Mouse (Mus musculus): ENCODE results near the gene Slc35g2. TPM values are rescaled to one million over a fixed set of nuclear protein-coding genes. Genes with fewer than 3 reads are reported as not detected.
A peak's percentile ranks its signal among the peaks of the same experiment; 100 is the strongest.

The Slc35g2 gene
- polyA plus RNA-seq (2015; fragmentation: Nextera tagmentation; extraction: Ambion mirVana) = 9.6 and 11.2 TPM in 2 replicates

DNA sequence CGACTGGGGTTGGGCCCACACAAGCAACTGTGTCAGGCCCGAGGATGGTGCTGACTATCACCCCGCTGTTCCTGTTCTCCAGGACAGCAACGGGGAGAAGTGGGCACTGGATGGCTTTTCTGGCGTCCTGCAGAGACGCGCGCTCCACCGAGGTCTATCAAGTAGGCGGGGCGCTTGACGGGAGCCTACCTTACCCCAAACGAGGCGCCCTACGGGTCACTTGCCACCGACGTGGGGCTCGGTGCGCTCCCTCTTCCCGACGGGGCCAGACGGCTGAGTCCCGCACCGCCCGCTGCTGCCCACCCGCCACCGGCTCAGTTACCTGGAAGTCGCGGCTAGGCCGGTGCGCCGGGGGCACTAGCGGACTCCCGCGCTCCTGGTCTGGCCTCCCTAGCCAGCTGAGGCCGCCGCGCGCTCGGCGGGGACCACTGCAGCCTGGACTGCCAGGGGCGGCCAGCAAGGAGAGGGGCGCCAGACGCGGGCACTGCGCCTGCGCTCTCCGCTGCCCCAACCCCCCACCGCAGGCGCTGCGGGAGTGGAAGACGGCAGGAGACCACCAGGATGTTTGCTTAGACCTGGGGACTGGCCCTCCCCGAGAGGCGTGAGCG lies at the start of gene Slc35g2:
Gene Slc35g2 (minus strand): TSS at position 465 of the 608 bp plus-strand sequence.
- H3K27ac ChIP-seq (ENCODE audit: low read length) = peak within 1 kb of the TSS; percentile 63; the same call in 1 of the 2 replicates
- H3K27me3 ChIP-seq (ENCODE audit: control insufficient read depth, insufficient read depth, low read length) = no peaks in the 10 kb centered on the region
- WGBS = under 1% methylated on average over 55 of the region's 55 CpGs
- no peaks in the 10 kb centered on the region for H3K9me3 ChIP-seq (replicated peaks; ENCODE audit: control insufficient read depth, low read length)
- peak; percentile 67 for ATAC-seq (replicated peaks; ENCODE audit: extremely low read depth, insufficient read depth, low FRiP score)
- H3K36me3 ChIP-seq (ENCODE audit: control insufficient read depth, insufficient read depth) = no peaks in the 10 kb centered on the region
- peak within 1 kb of the TSS; percentile 76 for H3K9ac ChIP-seq (ENCODE audit: low read length)
- H3K4me3 ChIP-seq (ENCODE audit: low read length) = peak within 1 kb of the TSS; percentile 85
- H3K4me1 ChIP-seq (ENCODE audit: control insufficient read depth, insufficient read depth, low read length) = peaks cover 5% of the 10 kb centered on the region
- peak within 1 kb of the TSS; percentile 93 for H3K4me2 ChIP-seq (ENCODE audit: low read depth, low read length)

DNA sequence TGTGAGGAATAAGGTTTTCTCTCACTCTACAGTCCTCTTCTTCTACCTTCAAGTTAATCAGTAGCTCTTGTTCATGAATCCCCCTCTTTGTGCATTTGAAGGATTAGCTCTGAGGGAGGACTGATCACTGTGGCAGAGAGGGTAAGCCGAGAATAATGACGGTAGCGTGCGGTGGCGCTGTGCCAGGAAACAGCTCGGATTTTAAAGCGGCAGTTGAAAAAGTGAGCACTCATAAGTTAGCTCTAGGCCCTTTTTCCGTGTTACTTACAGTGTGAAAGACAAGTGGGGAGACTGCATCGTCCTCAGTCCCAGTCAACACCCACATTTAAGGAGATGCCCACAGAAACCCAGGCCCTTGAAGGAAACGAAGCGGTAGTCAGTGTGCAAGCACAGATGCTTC lies 46.1 kb upstream of the Slc35g2 start:
- H3K27me3 ChIP-seq (ENCODE audit: control insufficient read depth, insufficient read depth, low read length) = no peaks in the 10 kb centered on the region
- ATAC-seq (replicated peaks; ENCODE audit: extremely low read depth, insufficient read depth, low FRiP score) = no peak
- peak overlapping the region; percentile 20; the same call in 1 of the 2 replicates for H3K4me2 ChIP-seq (ENCODE audit: low read depth, low read length)
- peak overlapping the region; percentile 36; the same call in 1 of the 2 replicates for H3K9ac ChIP-seq (ENCODE audit: low read length)
- WGBS = 34% methylated on average over 11 of the region's 11 CpGs
- H3K36me3 ChIP-seq (ENCODE audit: control insufficient read depth, insufficient read depth) = no peaks in the 10 kb centered on the region
- H3K9me3 ChIP-seq (replicated peaks; ENCODE audit: control insufficient read depth, low read length) = no peaks in the 10 kb centered on the region
- peak overlapping the region; percentile 5; the same call in 1 of the 2 replicates for H3K4me3 ChIP-seq (ENCODE audit: low read length)
- H3K4me1 ChIP-seq (ENCODE audit: control insufficient read depth, insufficient read depth, low read length) = no peaks in the 10 kb centered on the region
- H3K27ac ChIP-seq (ENCODE audit: low read length) = no peak overlapping the region

DNA sequence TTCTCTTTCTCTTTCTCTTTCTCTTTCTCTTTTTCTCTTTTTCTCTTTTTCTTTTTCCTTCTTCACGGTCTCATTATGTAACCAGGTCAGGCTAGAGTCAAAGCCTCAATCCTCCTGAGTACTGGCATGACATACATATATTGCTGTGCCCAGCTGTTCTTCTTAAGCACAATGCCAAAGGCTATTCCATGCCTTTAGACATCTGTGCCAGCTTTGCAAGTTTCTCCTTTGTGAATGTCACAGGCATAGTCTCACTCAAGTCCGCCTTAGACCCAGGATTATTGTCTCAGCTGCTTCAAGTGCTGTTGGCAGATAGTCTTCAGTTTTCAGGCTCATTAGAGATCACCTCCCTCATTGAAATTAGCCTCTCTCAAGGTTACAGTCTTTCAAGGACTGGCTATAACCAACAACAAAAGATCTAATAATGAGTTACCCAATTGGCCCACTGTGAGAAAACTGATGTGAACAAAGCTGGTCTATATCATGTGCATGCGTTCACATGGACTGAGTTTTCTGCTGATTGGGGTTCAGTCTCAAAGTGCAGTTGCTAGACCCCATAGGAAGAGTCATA lies 42.7 kb upstream of the Slc35g2 start:
- no peak for ATAC-seq (replicated peaks; ENCODE audit: extremely low read depth, insufficient read depth, low FRiP score)
- Histone ChIP-seq H3K27ac (ENCODE audit: low read length) (no peak overlapping the region), H3K36me3 (ENCODE audit: control insufficient read depth, insufficient read depth) (no peaks in the 10 kb centered on the region), H3K4me1 (ENCODE audit: control insufficient read depth, insufficient read depth, low read length) (no peaks in the 10 kb centered on the region), H3K9me3 (replicated peaks; ENCODE audit: control insufficient read depth, low read length) (no peaks in the 10 kb centered on the region), H3K9ac (ENCODE audit: low read length) (no peak overlapping the region), H3K4me2 (ENCODE audit: low read depth, low read length) (no peak overlapping the region), H3K4me3 (ENCODE audit: low read length) (no peak overlapping the region), H3K27me3 (ENCODE audit: control insufficient read depth, insufficient read depth, low read length) (no peaks in the 10 kb centered on the region)
- WGBS = 90% methylated on average over 3 of the region's 3 CpGs

DNA sequence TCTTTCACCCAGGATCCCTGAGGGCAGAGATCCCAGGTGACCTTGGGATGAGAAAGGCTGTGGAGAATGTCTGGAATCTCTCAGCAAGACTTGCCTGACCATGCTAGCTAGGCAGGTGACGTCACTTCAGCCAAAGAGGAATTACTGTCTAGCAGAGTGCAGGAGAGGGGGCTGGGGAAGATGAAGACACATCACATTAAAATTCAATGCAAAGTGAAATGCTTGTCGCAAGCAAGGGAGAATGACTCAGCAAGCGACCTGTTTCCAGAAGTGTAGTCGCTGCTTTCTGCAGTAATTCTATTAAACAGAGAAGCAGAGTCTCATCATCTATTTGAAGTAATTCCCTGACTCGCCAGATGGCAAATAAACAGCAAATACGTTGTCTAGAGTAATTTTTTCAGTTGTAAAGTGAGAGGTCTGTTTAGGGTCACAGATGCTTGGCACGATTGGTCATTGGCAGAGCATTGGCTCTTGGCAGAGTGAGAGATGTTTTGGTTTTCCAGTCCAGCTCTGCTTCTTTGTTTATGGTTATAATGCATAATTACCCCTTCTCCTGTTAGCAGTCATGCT lies 35.2 kb upstream of the Slc35g2 start:
- H3K4me3 ChIP-seq (ENCODE audit: low read length) = no peak overlapping the region
- no peak overlapping the region for H3K27ac ChIP-seq (ENCODE audit: low read length)
- no peak; the same call in 1 of the 2 replicates for ATAC-seq (replicated peaks; ENCODE audit: extremely low read depth, insufficient read depth, low FRiP score)
- H3K9ac ChIP-seq (ENCODE audit: low read length) = no peak overlapping the region
- H3K27me3 ChIP-seq (ENCODE audit: control insufficient read depth, insufficient read depth, low read length) = no peaks in the 10 kb centered on the region
- 40% methylated on average over 7 of the region's 7 CpGs for WGBS
- H3K9me3 ChIP-seq (replicated peaks; ENCODE audit: control insufficient read depth, low read length) = no peaks in the 10 kb centered on the region; the same call in 1 of the 2 replicates
- peaks cover 3% of the 10 kb centered on the region for H3K4me1 ChIP-seq (ENCODE audit: control insufficient read depth, insufficient read depth, low read length)
- H3K36me3 ChIP-seq (ENCODE audit: control insufficient read depth, insufficient read depth) = no peaks in the 10 kb centered on the region
- H3K4me2 ChIP-seq (ENCODE audit: low read depth, low read length) = no peak overlapping the region

DNA sequence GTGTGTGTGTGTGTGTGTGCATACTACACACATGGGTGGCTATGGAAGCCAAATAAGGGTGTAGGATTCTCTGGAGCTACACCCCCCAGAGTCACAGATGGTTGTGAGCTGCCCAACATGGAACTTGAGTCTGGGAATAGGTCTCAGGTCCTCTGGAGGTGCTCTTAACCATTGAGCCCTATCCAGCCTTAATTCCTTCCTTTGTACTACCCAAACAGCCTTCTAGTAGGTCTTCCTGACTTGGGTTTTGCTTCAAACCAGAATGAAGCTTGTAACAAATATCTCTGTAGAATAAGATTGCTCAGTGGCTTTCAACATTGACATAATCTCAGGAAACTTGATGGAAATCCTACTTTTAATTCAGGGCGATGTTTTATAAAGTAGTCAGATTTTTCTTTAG lies 34.6 kb upstream of the Slc35g2 start:
- WGBS = 87% methylated on average over 1 of the region's 1 CpGs
- no peak for ATAC-seq (replicated peaks; ENCODE audit: extremely low read depth, insufficient read depth, low FRiP score)

DNA sequence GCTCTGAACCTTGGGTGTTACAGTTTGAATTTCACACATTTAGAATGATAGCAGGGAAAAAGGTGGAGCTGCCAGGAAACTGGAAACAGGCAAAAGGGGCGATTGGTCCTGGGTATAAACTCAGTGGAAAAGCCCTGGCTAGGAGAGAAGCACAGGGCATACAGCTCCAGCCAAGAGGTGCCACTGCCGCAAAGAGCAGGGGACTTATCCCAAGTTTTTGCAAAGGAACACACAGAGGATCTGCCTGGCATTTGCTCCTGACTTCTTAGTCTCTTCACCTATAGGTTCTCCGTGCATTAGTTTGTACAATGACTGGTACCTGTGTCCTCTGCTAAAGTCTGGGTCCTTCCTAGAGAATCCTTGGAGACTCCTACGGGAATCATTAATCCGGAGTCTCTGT lies 32.3 kb upstream of the Slc35g2 start:
- H3K27ac ChIP-seq (ENCODE audit: low read length) = no peak overlapping the region
- ATAC-seq (replicated peaks; ENCODE audit: extremely low read depth, insufficient read depth, low FRiP score) = no peak
- no peaks in the 10 kb centered on the region for H3K36me3 ChIP-seq (ENCODE audit: control insufficient read depth, insufficient read depth)
- H3K9ac ChIP-seq (ENCODE audit: low read length) = no peak overlapping the region
- H3K4me1 ChIP-seq (ENCODE audit: control insufficient read depth, insufficient read depth, low read length) = peaks cover 5% of the 10 kb centered on the region
- H3K27me3 ChIP-seq (ENCODE audit: control insufficient read depth, insufficient read depth, low read length) = no peaks in the 10 kb centered on the region
- H3K4me2 ChIP-seq (ENCODE audit: low read depth, low read length) = no peak overlapping the region
- 61% methylated on average over 5 of the region's 5 CpGs for WGBS
- no peaks in the 10 kb centered on the region; the same call in 1 of the 2 replicates for H3K9me3 ChIP-seq (replicated peaks; ENCODE audit: control insufficient read depth, low read length)
- no peak overlapping the region for H3K4me3 ChIP-seq (ENCODE audit: low read length)

More for the DNA sequence above, 34.6 kb upstream of the Slc35g2 start:
- Histone ChIP-seq H3K4me2 (ENCODE audit: low read depth, low read length) (no peak overlapping the region), H3K27ac (ENCODE audit: low read length) (no peak overlapping the region), H3K27me3 (ENCODE audit: control insufficient read depth, insufficient read depth, low read length) (no peaks in the 10 kb centered on the region), H3K4me3 (ENCODE audit: low read length) (no peak overlapping the region), H3K9ac (ENCODE audit: low read length) (no peak overlapping the region), H3K9me3 (replicated peaks; ENCODE audit: control insufficient read depth, low read length) (no peaks in the 10 kb centered on the region; the same call in 1 of the 2 replicates), H3K4me1 (ENCODE audit: control insufficient read depth, insufficient read depth, low read length) (peaks cover 3% of the 10 kb centered on the region), H3K36me3 (ENCODE audit: control insufficient read depth, insufficient read depth) (no peaks in the 10 kb centered on the region)

DNA sequence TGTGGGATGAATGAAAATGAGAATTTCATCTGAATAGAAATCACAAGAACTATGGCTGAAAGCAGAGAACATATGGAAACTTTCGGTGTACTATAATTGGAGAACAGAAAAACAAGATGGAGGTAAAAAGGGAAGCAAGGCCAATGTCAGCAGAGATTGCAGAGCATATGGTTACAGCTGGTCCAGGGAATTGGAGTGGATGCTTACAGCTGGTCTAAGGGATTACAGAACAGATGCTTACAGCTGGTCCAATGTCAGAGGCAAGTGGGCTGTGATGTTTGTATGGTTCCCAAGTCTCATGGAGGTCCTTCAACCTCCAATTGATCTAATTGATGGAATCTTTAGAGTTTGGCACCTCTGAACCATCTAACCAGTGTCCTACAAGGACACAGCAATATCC lies 31.2 kb upstream of the Slc35g2 start:
- Histone ChIP-seq H3K27ac (ENCODE audit: low read length) (no peak overlapping the region), H3K27me3 (ENCODE audit: control insufficient read depth, insufficient read depth, low read length) (no peaks in the 10 kb centered on the region), H3K4me3 (ENCODE audit: low read length) (no peak overlapping the region), H3K4me2 (ENCODE audit: low read depth, low read length) (no peak overlapping the region), H3K36me3 (ENCODE audit: control insufficient read depth, insufficient read depth) (no peaks in the 10 kb centered on the region), H3K4me1 (ENCODE audit: control insufficient read depth, insufficient read depth, low read length) (peaks cover 5% of the 10 kb centered on the region), H3K9ac (ENCODE audit: low read length) (no peak overlapping the region), H3K9me3 (replicated peaks; ENCODE audit: control insufficient read depth, low read length) (no peaks in the 10 kb centered on the region; the same call in 1 of the 2 replicates)
- 80% methylated on average over 1 of the region's 1 CpGs for WGBS
- ATAC-seq (replicated peaks; ENCODE audit: extremely low read depth, insufficient read depth, low FRiP score) = no peak

DNA sequence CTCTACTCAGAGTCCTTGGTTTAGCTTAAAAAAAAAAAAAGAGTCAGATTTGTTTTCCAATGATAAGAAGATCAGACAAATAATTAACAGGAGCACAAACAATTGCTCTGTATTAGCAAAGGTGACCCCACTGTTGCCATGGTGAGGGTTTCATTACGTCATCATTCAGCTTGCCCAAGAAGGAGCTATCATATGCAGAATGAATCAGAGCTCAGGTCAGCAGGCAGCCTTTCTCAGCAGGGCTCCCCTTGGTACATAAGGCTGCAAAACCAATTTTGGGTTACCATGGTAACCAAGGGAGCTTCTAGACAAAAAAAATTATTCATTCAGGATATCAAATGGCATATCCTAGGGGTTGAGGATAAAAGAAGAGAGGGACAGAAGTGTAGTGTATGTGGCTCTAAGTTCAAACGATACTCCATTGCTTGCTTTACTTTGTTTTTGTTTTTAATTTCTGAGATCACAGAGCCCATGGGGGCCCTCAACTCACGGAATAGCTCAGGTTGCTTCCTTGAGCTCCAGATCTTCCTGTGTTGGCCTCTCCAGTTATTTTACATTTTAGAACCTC lies 29.0 kb upstream of the Slc35g2 start:
- 77% methylated on average over 3 of the region's 3 CpGs for WGBS
- ATAC-seq (replicated peaks; ENCODE audit: extremely low read depth, insufficient read depth, low FRiP score) = no peak
- no peaks in the 10 kb centered on the region for H3K36me3 ChIP-seq (ENCODE audit: control insufficient read depth, insufficient read depth)

DNA sequence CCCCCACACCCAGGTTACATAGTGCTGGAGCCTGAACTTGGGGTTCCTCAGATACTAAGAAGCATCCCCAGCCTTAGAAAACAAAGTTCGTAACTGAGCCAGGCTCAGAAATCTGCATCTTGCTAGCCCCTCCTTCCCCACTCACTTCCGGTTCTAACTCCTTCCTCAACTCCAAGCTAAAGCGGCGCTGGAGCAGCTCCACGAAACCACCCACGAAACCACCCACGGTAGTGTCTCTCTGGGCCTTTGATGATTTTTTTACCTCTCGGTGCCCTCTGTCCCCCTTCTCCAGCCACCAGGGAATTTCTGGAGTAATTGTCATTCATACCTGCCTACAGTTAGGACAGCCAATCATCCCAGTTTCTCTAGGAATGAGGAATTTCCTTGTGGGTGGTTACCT lies 26.7 kb upstream of the Slc35g2 start, which contains the start of gene Stag1:
Gene Stag1 (plus strand): TSS at position 253 of the 400 bp plus-strand sequence.
- no peaks in the 10 kb centered on the region; the same call in 1 of the 2 replicates for H3K9me3 ChIP-seq (replicated peaks; ENCODE audit: control insufficient read depth, low read length)
- 89% methylated on average over 8 of the region's 8 CpGs for WGBS
- H3K9ac ChIP-seq (ENCODE audit: low read length) = no peak within 1 kb of the TSS
- no peaks in the 10 kb centered on the region for H3K36me3 ChIP-seq (ENCODE audit: control insufficient read depth, insufficient read depth)
- no peak within 1 kb of the TSS for H3K27ac ChIP-seq (ENCODE audit: low read length)
- H3K4me1 ChIP-seq (ENCODE audit: control insufficient read depth, insufficient read depth, low read length) = peaks cover 2% of the 10 kb centered on the region; the same call in 1 of the 2 replicates
- H3K27me3 ChIP-seq (ENCODE audit: control insufficient read depth, insufficient read depth, low read length) = no peaks in the 10 kb centered on the region
- ATAC-seq (replicated peaks; ENCODE audit: extremely low read depth, insufficient read depth, low FRiP score) = no peak
- no peak within 1 kb of the TSS for H3K4me2 ChIP-seq (ENCODE audit: low read depth, low read length)
- H3K4me3 ChIP-seq (ENCODE audit: low read length) = no peak within 1 kb of the TSS

More for the DNA sequence above, 29.0 kb upstream of the Slc35g2 start:
- Histone ChIP-seq H3K4me1 (ENCODE audit: control insufficient read depth, insufficient read depth, low read length) (peaks cover 2% of the 10 kb centered on the region; the same call in 1 of the 2 replicates), H3K4me3 (ENCODE audit: low read length) (no peak overlapping the region), H3K27ac (ENCODE audit: low read length) (no peak overlapping the region), H3K27me3 (ENCODE audit: control insufficient read depth, insufficient read depth, low read length) (no peaks in the 10 kb centered on the region), H3K4me2 (ENCODE audit: low read depth, low read length) (no peak overlapping the region), H3K9me3 (replicated peaks; ENCODE audit: control insufficient read depth, low read length) (no peaks in the 10 kb centered on the region; the same call in 1 of the 2 replicates), H3K9ac (ENCODE audit: low read length) (no peak overlapping the region)
